Mouse (Mus musculus): ENCODE results near the gene Chit1.

The Chit1 gene

GRCm38 (mm10) chr1:134150745-134151144, 39.7 kb downstream of the Chit1 start:
- DNase-seq: no peak

GRCm38 (mm10) chr1:134151655-134152412, 40.8 kb downstream of the Chit1 start:
- DNase-seq: peak; percentile 92 to 93

- no peak for DNase-seq
Measured at GRCm38 (mm10) chr1:134152626-134153590, 41.9 kb downstream of the Chit1 start.

GRCm38 (mm10) chr1:134154121-134154520, 43.1 kb downstream of the Chit1 start:
- no peak for DNase-seq

- no peak for DNase-seq
Measured at GRCm38 (mm10) chr1:134154655-134155054, 43.6 kb downstream of the Chit1 start.

GRCm38 (mm10) chr1:134160404-134160803, 49.4 kb downstream of the Chit1 start:
- peak in 1 of 2 experiments; percentile 39 for DNase-seq

GRCm38 (mm10) chr1:134161399-134161798, 50.4 kb downstream of the Chit1 start:
- no peak for DNase-seq

GRCm38 (mm10) chr1:134162510-134163225, 51.6 kb downstream of the Chit1 start:
- DNase-seq: no peak

GRCm38 (mm10) chr1:134163476-134163875, 52.4 kb downstream of the Chit1 start:
- DNase-seq: no peak

GRCm38 (mm10) chr1:134164454-134164853, 53.4 kb downstream of the Chit1 start:
- DNase-seq: no peak

GRCm38 (mm10) chr1:134166547-134166946, 55.5 kb downstream of the Chit1 start:
- DNase-seq: no peak

GRCm38 (mm10) chr1:134167416-134168305, 56.6 kb downstream of the Chit1 start:
- DNase-seq: no peak

- DNase-seq: no peak
Measured at GRCm38 (mm10) chr1:134168567-134168966, 57.5 kb downstream of the Chit1 start.

GRCm38 (mm10) chr1:134168985-134169697, 58.1 kb downstream of the Chit1 start:
- DNase-seq: no peak

GRCm38 (mm10) chr1:134173081-134173480, 62.0 kb downstream of the Chit1 start:
- DNase-seq: no peak

- DNase-seq: no peak
Measured at GRCm38 (mm10) chr1:134177976-134178375, 66.9 kb downstream of the Chit1 start.

- DNase-seq: no peak
Measured at GRCm38 (mm10) chr1:134182025-134182424, 71.0 kb downstream of the Chit1 start, which contains the start of gene Chil1. TSS of gene Chil1 (plus strand) at chr1:134182176.

GRCm38 (mm10) chr1:134184089-134184488, 73.0 kb downstream of the Chit1 start:
- no peak for DNase-seq

GRCm38 (mm10) chr1:134188217-134188616, 77.2 kb downstream of the Chit1 start:
- DNase-seq: no peak

GRCm38 (mm10) chr1:134188989-134189729, 78.1 kb downstream of the Chit1 start:
- peak; percentile 47 to 52 for DNase-seq

All from cerebellum, postnatal 10 days (tissue).